Mouse (Mus musculus): ENCODE results near the gene Sgcg. TPM values are rescaled to one million over a fixed set of nuclear protein-coding genes. Genes with fewer than 3 reads are reported as not detected.

Sgcg gene
- polyA plus RNA-seq, 1 experiment from 2014 or later: not detected

DNA sequence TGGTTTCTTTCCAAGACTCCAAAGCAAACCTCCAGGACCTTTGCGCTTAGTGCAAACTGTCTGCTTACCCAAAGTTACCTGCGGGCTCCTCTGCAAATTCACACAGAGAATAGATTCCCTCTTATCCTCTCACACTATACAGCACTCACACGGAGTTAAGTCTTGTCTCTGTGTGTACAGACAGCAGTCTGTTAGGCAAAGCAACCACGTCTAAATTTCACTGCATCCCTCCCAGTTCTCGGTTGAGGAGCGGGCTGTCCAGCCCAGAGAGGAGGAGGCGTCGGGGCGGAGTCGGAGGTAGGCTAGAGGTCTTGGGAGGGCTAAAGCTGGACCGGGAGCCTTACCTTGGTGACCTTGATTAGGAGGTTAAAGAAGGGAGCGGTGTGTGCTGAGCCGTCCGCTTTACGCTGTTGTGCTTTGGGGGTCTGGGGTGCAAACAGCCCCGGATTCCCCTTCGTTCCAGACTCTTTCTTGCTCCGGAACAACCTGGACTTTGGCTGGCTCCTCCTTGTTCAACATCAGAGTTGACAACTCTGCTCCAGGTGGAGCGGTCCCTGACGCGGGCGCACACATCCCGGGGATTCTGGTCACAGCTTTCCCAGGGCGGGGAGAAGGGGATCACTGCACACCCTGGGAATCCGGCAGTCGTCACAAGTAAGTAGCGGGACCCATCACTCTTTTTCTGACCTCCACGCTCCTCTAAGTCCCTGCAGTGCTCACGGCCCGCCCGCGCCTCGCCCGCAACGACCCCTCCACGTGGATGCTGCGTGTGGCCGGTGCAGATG lies 16.3 kb upstream of the Sgcg start:
- Histone ChIP-seq H3K9me3 (no peaks in the 10 kb centered on the region), H3K4me2 (replicated peaks) (peak overlapping the region; percentile 46), H3K4me3 (peak overlapping the region; percentile 25), H3K9ac (replicated peaks) (no peak overlapping the region), H3K27me3 (peaks cover 37% of the 10 kb centered on the region), H3K4me1 (peaks cover 12% of the 10 kb centered on the region), H3K27ac (replicated peaks) (no peak overlapping the region), H3K36me3 (no peaks in the 10 kb centered on the region)
- no peak for ATAC-seq (ENCODE audit: low FRiP score, low read depth)
- 7% methylated on average over 38 of the region's 38 CpGs for WGBS

DNA sequence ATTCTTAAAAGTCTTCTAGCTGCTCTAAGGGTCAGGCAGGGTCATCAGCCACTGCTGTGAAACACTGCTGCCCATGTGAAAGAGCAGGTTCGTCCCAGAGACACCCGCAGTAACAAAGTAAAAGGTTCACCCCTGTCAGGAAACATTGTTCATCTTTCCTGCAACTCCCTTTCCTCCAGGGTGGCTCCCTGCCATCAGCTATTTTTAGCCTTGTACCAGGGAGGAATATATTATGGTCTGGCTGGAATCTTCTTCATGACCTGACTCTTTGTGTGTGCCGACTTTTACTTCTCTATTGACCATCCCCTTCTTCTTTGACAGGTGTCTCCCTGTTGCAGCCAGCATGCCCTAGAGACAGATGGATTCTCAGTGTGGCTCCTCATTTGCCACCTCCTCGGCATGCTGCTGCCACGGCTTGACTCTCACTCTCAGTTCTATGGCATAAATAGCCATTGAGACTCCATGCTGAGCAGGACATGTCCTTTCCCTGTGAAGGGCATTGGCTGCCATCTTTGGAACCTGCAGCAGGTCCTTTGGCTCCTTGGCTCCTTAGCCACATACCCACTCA lies 9.7 kb upstream of the Sgcg start:
- no peak overlapping the region for H3K4me2 ChIP-seq (replicated peaks)
- H3K4me1 ChIP-seq: no peaks in the 10 kb centered on the region
- H3K4me3 ChIP-seq: no peak overlapping the region
- H3K27ac ChIP-seq (replicated peaks): no peak overlapping the region
- H3K27me3 ChIP-seq: no peaks in the 10 kb centered on the region; the same call in 1 of the 2 replicates
- H3K9me3 ChIP-seq: no peaks in the 10 kb centered on the region
- no peak for ATAC-seq (ENCODE audit: low FRiP score, low read depth)
- 64% methylated on average over 5 of the region's 5 CpGs for WGBS
- H3K9ac ChIP-seq (replicated peaks): no peak overlapping the region
- H3K36me3 ChIP-seq: no peaks in the 10 kb centered on the region

DNA sequence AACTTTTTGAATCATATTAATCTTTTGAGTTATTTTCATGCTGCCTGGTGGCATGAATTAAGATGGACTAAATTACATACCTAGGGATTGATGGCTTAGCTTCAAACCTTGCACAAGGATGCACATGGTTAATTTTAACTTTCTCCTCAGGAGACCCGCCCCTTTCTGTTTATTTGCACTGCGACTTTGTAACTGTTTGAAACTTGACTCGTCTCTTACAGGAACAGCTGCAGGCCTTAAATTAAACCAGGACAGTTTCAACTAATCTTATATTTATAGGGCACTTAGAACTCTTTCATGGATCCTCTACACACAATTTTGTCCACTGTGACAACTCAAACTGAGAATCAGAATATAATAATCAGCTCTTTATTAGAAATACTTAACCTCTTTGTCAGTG lies 794 bp upstream of the Sgcg start:
- Histone ChIP-seq H3K4me3 (no peak overlapping the region), H3K36me3 (no peaks in the 10 kb centered on the region), H3K4me2 (replicated peaks) (no peak overlapping the region), H3K4me1 (no peaks in the 10 kb centered on the region), H3K27me3 (no peaks in the 10 kb centered on the region), H3K9ac (replicated peaks) (no peak overlapping the region), H3K9me3 (no peaks in the 10 kb centered on the region), H3K27ac (replicated peaks) (no peak overlapping the region)
- no peak for ATAC-seq (ENCODE audit: low FRiP score, low read depth)
- WGBS: 61% methylated on average over 3 of the region's 3 CpGs

DNA sequence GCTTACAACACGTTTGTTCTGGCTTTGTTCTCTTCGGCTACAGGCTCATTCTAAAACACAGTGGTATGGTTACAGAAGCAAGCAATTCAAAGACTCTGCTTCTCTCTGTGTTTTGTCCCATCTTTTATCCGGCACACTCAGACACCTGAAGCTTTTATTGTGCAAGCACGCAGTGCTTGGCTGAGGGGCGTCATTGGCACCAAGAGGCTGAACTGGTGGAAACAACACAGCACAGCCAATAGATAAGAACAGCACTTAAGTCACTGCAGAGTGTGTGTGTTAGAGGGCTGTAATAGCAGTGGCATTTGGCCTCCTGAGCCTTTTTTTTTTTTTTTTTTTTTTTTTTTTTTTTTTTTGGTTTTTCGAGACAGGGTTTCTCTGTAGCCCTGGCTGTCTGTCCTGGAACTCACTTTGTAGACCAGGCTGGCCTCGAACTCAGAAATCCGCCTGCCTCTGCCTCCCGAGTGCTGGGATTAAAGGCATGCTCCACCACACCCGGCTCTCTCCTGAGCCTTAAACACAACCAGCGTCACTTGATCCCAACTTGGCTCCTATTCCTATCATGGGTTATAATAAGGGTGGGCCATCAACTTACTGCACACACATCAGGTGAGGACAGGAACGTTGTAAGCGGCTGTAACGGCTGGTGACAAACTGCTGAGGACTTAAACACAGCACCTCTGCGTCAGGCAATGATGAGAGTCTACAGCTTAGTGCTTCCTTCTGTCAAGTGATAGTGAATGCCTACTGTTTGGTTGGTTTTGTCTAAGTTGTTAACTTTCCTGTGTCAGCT lies 5.5 kb downstream of the Sgcg start:
- H3K27ac ChIP-seq (replicated peaks): no peak overlapping the region
- H3K4me2 ChIP-seq (replicated peaks): no peak overlapping the region
- no peaks in the 10 kb centered on the region for H3K4me1 ChIP-seq
- H3K27me3 ChIP-seq: no peaks in the 10 kb centered on the region
- no peak overlapping the region for H3K4me3 ChIP-seq
- WGBS: 90% methylated on average over 14 of the region's 15 CpGs
- peaks cover 8% of the 10 kb centered on the region; the same call in 1 of the 2 replicates for H3K9me3 ChIP-seq
- H3K9ac ChIP-seq (replicated peaks): no peak overlapping the region
- no peak for ATAC-seq (ENCODE audit: low FRiP score, low read depth)
- no peaks in the 10 kb centered on the region for H3K36me3 ChIP-seq

DNA sequence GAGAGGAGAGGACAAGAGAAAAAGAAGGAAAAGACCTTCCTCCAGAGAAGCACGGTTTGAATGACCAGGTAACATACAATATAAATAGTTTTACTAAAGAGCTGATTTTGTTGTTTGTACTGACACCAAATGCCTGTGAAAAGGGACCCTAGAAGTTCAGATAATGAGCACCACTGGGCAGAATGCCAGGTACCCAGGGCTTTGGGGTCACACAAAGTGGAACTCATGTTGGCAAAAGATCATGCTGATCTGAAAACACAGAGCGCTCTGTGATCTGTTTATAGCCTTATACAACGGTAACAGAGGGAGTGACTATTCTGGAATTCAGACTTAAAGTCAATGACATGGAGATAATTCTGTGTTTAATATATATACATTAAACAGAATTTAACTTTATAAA lies 11.8 kb downstream of the Sgcg start:
- Histone ChIP-seq H3K9ac (replicated peaks) (no peak overlapping the region), H3K36me3 (no peaks in the 10 kb centered on the region), H3K4me3 (no peak overlapping the region), H3K27ac (replicated peaks) (no peak overlapping the region), H3K4me2 (replicated peaks) (no peak overlapping the region), H3K27me3 (no peaks in the 10 kb centered on the region), H3K4me1 (no peaks in the 10 kb centered on the region), H3K9me3 (peaks cover 13% of the 10 kb centered on the region; the same call in 1 of the 2 replicates)
- no peak for ATAC-seq (ENCODE audit: low FRiP score, low read depth)
- 88% methylated on average over 3 of the region's 3 CpGs for WGBS

DNA sequence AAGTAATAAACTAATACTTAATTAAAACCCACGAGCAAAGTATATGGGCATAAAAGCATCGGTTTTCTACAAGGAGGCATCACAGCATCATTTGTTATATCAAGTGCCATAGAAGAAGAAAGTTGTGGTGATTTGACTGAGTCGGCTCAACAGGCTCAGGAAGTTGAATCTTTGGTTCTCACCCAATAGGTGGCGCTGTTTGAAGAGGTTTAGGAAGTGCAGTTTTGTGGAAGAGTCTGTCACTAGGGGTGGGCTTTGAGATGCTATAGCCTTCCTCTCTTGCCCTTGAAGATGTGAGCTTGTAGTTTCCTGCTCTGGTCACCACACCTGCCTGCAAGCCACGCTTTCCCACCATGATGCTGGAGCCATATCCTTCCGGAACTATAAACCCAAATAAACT lies 15.7 kb downstream of the Sgcg start:
- Histone ChIP-seq H3K27me3 (no peaks in the 10 kb centered on the region), H3K36me3 (no peaks in the 10 kb centered on the region), H3K9me3 (0 out of 2 replicates have a peak, but pooled peaks cover 5% of the 10 kb centered on the region), H3K9ac (replicated peaks) (no peak overlapping the region), H3K4me2 (replicated peaks) (no peak overlapping the region), H3K4me3 (no peak overlapping the region), H3K27ac (replicated peaks) (no peak overlapping the region), H3K4me1 (no peaks in the 10 kb centered on the region)
- ATAC-seq (ENCODE audit: low FRiP score, low read depth): no peak
- WGBS: 47% methylated on average over 6 of the region's 6 CpGs

DNA sequence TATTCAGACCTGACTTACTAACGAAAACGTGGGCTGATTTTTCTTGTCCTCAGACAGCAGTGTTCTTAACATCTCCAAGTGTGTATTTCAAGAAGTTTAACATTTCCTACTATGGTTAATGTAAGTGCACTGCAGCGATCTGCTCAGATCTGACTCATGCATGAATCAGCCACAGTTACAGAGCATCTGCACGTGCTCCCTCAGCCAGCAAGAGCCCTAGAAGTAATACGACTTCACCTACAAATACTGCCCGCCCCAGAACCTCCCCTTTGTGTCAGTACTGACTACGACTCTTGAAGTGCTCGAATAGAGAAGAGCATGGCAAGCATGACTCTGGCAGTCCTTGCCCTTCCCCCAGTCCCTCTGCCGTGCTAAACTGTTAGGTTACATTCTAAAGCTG lies 19.5 kb downstream of the Sgcg start:
- Histone ChIP-seq H3K9ac (replicated peaks) (no peak overlapping the region), H3K4me1 (peaks cover 11% of the 10 kb centered on the region; the same call in 1 of the 2 replicates), H3K27ac (replicated peaks) (no peak overlapping the region), H3K9me3 (no peaks in the 10 kb centered on the region), H3K4me3 (no peak overlapping the region), H3K27me3 (no peaks in the 10 kb centered on the region), H3K4me2 (replicated peaks) (no peak overlapping the region), H3K36me3 (no peaks in the 10 kb centered on the region)
- WGBS: 78% methylated on average over 9 of the region's 9 CpGs
- ATAC-seq (ENCODE audit: low FRiP score, low read depth): no peak

DNA sequence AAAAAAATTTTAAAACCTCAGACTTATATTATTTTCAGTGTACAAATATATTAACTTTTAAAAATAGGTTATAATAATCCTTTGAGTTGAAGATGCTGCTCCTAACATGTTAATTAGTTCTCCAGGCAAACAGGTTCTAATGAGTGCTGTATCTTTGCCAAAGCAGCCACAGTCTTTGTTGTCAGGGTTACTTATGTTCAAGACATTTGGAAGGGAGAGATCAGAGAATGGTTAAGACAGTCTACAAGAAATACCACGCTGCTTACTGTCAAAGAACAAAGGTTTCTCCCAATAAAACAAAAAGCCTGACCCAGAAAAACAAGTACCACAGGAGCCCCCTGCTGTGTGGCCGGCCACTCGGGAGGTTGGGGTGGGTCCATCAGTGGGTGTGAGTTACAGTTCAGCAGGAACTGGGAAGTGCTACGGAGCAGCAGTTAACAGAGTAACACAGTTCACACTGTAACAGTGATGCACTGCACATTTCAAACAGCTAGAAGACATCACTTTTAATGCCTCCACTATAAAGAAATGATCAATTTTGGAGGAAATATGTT lies 21.1 kb downstream of the Sgcg start:
- Histone ChIP-seq H3K36me3 (no peaks in the 10 kb centered on the region), H3K27me3 (no peaks in the 10 kb centered on the region), H3K4me2 (replicated peaks) (no peak overlapping the region), H3K4me3 (no peak overlapping the region), H3K9ac (replicated peaks) (no peak overlapping the region), H3K4me1 (peaks cover 11% of the 10 kb centered on the region; the same call in 1 of the 2 replicates), H3K9me3 (no peaks in the 10 kb centered on the region), H3K27ac (replicated peaks) (no peak overlapping the region)
- no peak for ATAC-seq (ENCODE audit: low FRiP score, low read depth)
- 35% methylated on average over 4 of the region's 4 CpGs for WGBS

DNA sequence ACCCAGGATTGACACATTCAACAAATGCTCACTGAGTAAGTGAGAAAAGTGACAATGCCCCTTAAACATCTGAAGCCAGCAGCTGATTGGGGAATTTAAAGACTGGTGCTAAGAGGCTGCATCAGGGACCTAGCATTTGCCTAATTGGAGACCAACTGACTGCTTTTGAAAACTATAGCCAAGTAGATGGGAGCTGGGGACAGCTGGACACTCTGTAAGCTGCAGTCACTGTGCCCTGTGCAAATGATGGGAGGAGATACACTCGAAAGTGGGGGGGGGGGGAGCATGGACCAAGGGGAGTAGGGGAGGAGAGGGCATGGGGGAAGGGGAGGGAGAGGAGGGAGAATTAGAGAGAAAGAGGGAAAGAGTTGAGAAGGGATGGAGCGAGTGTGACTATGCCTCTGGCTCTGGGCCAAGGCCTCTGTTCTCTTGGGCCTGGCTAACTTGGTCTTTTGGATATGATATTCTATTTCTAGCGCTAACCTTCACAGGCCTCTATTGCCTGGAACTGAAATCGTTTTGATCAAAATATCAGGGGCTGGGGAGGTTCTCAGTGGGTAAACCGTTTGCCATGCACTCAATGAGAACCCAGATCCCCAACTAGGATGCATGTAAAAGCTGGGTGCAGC lies 22.3 kb downstream of the Sgcg start:
- no peak for ATAC-seq (ENCODE audit: low FRiP score, low read depth)
- WGBS: 59% methylated on average over 5 of the region's 5 CpGs
- H3K27me3 ChIP-seq: no peaks in the 10 kb centered on the region

DNA sequence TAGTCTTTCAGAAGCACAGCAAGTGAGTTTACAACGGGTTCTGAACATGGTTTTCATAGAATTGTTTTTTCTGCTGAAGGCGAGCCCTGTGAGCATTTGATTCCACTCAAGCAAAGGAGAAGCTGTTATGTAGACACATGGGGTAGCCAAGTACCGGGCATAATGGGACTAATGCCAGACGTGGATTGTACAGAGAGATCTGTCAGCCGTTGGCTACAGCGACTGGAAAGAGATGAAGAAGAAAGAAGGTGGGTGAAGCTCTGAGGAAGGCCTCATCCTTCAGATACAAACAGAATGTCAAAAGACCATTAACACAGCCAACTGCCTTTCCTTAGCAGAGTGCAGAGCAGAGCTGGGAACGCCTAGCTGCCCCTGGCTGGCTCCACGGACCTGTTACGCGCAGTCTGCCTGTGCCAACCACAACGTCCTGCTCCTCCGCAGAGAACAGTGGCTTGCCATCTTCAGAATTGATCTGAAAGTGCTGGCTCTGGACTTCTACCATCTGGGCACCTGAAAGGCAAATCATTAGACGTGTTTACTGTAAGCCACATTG lies 26.2 kb downstream of the Sgcg start:
- no peak overlapping the region for H3K4me2 ChIP-seq (replicated peaks)
- peaks cover 8% of the 10 kb centered on the region; the same call in 1 of the 2 replicates for H3K4me1 ChIP-seq
- no peak for ATAC-seq (ENCODE audit: low FRiP score, low read depth)
- H3K27me3 ChIP-seq: no peaks in the 10 kb centered on the region
- H3K9me3 ChIP-seq: no peaks in the 10 kb centered on the region
- no peak overlapping the region for H3K27ac ChIP-seq (replicated peaks)
- no peak overlapping the region for H3K4me3 ChIP-seq
- 91% methylated on average over 13 of the region's 13 CpGs for WGBS
- no peak overlapping the region for H3K9ac ChIP-seq (replicated peaks)
- H3K36me3 ChIP-seq: no peaks in the 10 kb centered on the region

More for the DNA sequence above, 22.3 kb downstream of the Sgcg start:
- no peak overlapping the region for H3K4me3 ChIP-seq
- H3K4me2 ChIP-seq (replicated peaks): no peak overlapping the region
- H3K27ac ChIP-seq (replicated peaks): no peak overlapping the region
- H3K9ac ChIP-seq (replicated peaks): no peak overlapping the region
- H3K4me1 ChIP-seq: peaks cover 11% of the 10 kb centered on the region; the same call in 1 of the 2 replicates
- no peaks in the 10 kb centered on the region for H3K36me3 ChIP-seq
- H3K9me3 ChIP-seq: no peaks in the 10 kb centered on the region

DNA sequence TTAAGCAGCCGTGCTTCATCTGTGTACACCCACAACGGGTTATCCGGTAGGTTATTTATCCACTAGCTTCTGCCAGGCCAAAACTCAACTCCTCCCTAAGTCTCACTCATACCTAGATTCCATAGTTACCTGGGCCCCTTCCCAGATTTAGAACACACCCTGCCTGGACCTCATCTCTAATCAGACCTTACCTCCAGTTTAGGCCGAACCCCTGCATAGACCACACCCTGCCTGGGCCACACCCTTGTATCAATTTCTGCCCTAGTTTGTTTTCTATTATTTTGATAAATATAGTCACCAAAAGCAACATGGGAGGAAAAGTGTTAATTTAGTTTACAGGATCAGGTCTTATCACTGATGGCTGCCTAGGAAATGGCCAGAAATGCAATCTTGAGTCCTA lies 28.1 kb downstream of the Sgcg start:
- no peaks in the 10 kb centered on the region for H3K27me3 ChIP-seq
- H3K4me2 ChIP-seq (replicated peaks): no peak overlapping the region
- no peaks in the 10 kb centered on the region for H3K9me3 ChIP-seq
- no peaks in the 10 kb centered on the region for H3K4me1 ChIP-seq
- H3K9ac ChIP-seq (replicated peaks): no peak overlapping the region
- no peak for ATAC-seq (ENCODE audit: low FRiP score, low read depth)
- H3K4me3 ChIP-seq: no peak overlapping the region
- H3K36me3 ChIP-seq: no peaks in the 10 kb centered on the region
- H3K27ac ChIP-seq (replicated peaks): no peak overlapping the region
- 92% methylated on average over 4 of the region's 4 CpGs for whole genome bisulfite sequencing
